Mouse (Mus musculus) E14TG2a.4 (cell line): ENCODE measurements around the gene Agt.

Source experiments
- CTCF ChIP-seq: conservative IDR thresholded peaks from 2 replicates; pipeline ENCODE4 v1.5.1; 2014; ENCODE audit warnings: low read length
- NANOG ChIP-seq: IDR thresholded peaks from 2 replicates; pipeline ENCODE4 v1.6.1; 2014; ENCODE audit warnings: borderline replicate concordance, low read length, mixed read lengths
- POU5F1 ChIP-seq: IDR thresholded peaks from 2 replicates; pipeline ENCODE4 v1.6.1; 2014; ENCODE audit warnings: low read length, borderline replicate concordance

DNA sequence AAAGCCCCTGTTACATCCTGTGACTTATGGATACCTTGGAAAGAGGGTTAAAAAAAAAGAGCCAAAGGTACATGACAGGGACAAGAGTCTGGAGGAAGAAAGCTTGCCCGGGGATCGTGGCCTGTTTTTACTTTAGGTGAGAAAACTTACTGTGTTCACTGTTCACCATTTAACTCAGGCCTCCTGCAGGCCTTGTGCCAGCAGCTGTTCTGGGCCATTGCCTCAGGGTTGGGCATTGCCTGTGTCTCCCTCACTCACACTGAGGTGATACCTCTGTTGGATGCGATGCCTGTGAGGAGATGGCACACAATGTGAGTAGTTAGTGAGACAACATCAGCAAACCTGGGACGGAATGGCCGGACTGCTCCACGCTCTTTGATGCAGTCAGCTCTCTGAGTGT is 47.6 kb downstream of the Agt start:
- TF ChIP-seq CTCF (no peak), NANOG (no peak), POU5F1 (no peak)
